Mouse (Mus musculus) c-Kit-positive CD71-positive TER-119-negative erythroid progenitor cells, embryonic 14.5 days (primary cell): Measurements from ENCODE around the gene Myh7b.

Experiments
- DNase-seq: peaks from one replicate; pipeline ENCODE4 v3.0.0-alpha.2; 2013; ENCODE audit warnings: low read depth

Myh7b gene

GRCm38 (mm10) chr2:155634562-155634961 lies 23.6 kb downstream of the Myh7b start:
- DNase-seq = no peak

GRCm38 (mm10) chr2:155635961-155636360 lies 24.9 kb downstream of the Myh7b start:
- no peak for DNase-seq

- DNase-seq = no peak
Observed at GRCm38 (mm10) chr2:155636881-155637280, 25.9 kb downstream of the Myh7b start.

- no peak for DNase-seq
Observed at GRCm38 (mm10) chr2:155637411-155637810, 26.4 kb downstream of the Myh7b start.

- DNase-seq = no peak
Observed at GRCm38 (mm10) chr2:155640656-155641055, 29.6 kb downstream of the Myh7b start.

GRCm38 (mm10) chr2:155641540-155642472 lies 30.8 kb downstream of the Myh7b start:
- DNase-seq = no peak

- DNase-seq = no peak
Observed at GRCm38 (mm10) chr2:155645746-155646145, 34.7 kb downstream of the Myh7b start.

- no peak for DNase-seq
Observed at GRCm38 (mm10) chr2:155652618-155653017, 41.6 kb downstream of the Myh7b start.

GRCm38 (mm10) chr2:155655759-155656372 lies 44.9 kb downstream of the Myh7b start:
- no peak for DNase-seq

GRCm38 (mm10) chr2:155662390-155662789 lies 51.4 kb downstream of the Myh7b start:
- no peak for DNase-seq

- DNase-seq = no peak
Observed at GRCm38 (mm10) chr2:155663097-155663496, 52.1 kb downstream of the Myh7b start.

- DNase-seq = no peak
Observed at GRCm38 (mm10) chr2:155663910-155664460, 53.0 kb downstream of the Myh7b start.

- DNase-seq = no peak
Observed at GRCm38 (mm10) chr2:155667881-155668280, 56.9 kb downstream of the Myh7b start.

GRCm38 (mm10) chr2:155668461-155668860 lies 57.4 kb downstream of the Myh7b start:
- peak; percentile 48 for DNase-seq

GRCm38 (mm10) chr2:155671236-155671635 lies 60.2 kb downstream of the Myh7b start:
- DNase-seq = no peak

- DNase-seq = peak; percentile 67
Observed at GRCm38 (mm10) chr2:155673546-155673945, 62.5 kb downstream of the Myh7b start.

- no peak for DNase-seq
Observed at GRCm38 (mm10) chr2:155675118-155675517, 64.1 kb downstream of the Myh7b start.

GRCm38 (mm10) chr2:155679586-155680110 lies 68.6 kb downstream of the Myh7b start:
- no peak for DNase-seq

- no peak for DNase-seq
Observed at GRCm38 (mm10) chr2:155680591-155680990, 69.6 kb downstream of the Myh7b start.

GRCm38 (mm10) chr2:155681194-155681593 lies 70.2 kb downstream of the Myh7b start:
- no peak for DNase-seq

GRCm38 (mm10) chr2:155681874-155682273 lies 70.9 kb downstream of the Myh7b start:
- DNase-seq = no peak

- DNase-seq = no peak
Observed at GRCm38 (mm10) chr2:155683137-155683536, 72.1 kb downstream of the Myh7b start.

- DNase-seq = no peak
Observed at GRCm38 (mm10) chr2:155683821-155684220, 72.8 kb downstream of the Myh7b start.
